Mouse (Mus musculus) layer of hippocampus, adult 9-10 months (tissue): Measurements from ENCODE around the gene 1810009J06Rik.
"Not testable (repeated sequence)": the region's sequence is repeated elsewhere in the genome, so short reads cannot be mapped to it uniquely, and the experiment has no call there.

Experiments
- DNase-seq: peaks from one replicate; pipeline ENCODE4 v3.0.0; 2022; ENCODE audit warnings: low spot score

Gene 1810009J06Rik

GRCm38 (mm10) chr6:40964454-40964853, at the start of gene 1810009J06Rik:
Gene 1810009J06Rik, plus strand, starts transcription at chr6:40964754.
- DNase-seq = not testable (repeated sequence)

- DNase-seq = no peak
Observed at GRCm38 (mm10) chr6:40919954-40920353, 44.6 kb upstream of the 1810009J06Rik start.

- no peak for DNase-seq
Observed at GRCm38 (mm10) chr6:40940457-40940856, 24.1 kb upstream of the 1810009J06Rik start, which contains the start of gene 1700074P13Rik. Gene 1700074P13Rik, minus strand, starts transcription at chr6:40940557.

- no peak for DNase-seq
Observed at GRCm38 (mm10) chr6:40951770-40952169, 12.8 kb upstream of the 1810009J06Rik start, which contains the start of gene Gm4744. Gene Gm4744, minus strand, starts transcription at chr6:40951870.

- no peak for DNase-seq
Observed at GRCm38 (mm10) chr6:40953716-40954115, 10.8 kb upstream of the 1810009J06Rik start.

- DNase-seq = not testable (repeated sequence)
Observed at GRCm38 (mm10) chr6:40999379-40999778, 34.8 kb downstream of the 1810009J06Rik start, which contains the start of gene Gm2663. Gene Gm2663, minus strand, starts transcription at chr6:40999479.

- no peak for DNase-seq
Observed at GRCm38 (mm10) chr6:41015065-41015464, 50.5 kb downstream of the 1810009J06Rik start.
